Mouse (Mus musculus): ENCODE measurements around the gene Slc25a22.

Slc25a22 gene

GRCm38 (mm10) chr7:141435129-141435855 lies 2.4 kb downstream of the Slc25a22 start:
- no peak for DNase-seq (ENCODE audit: low spot score)

GRCm38 (mm10) chr7:141434464-141434863 lies 3.2 kb downstream of the Slc25a22 start:
- DNase-seq (ENCODE audit: low spot score), result peak; percentile 66

- DNase-seq (ENCODE audit: low spot score), result no peak
Measured at GRCm38 (mm10) chr7:141433517-141434400, 3.9 kb downstream of the Slc25a22 start.

- DNase-seq (ENCODE audit: low spot score), result no peak
Measured at GRCm38 (mm10) chr7:141432741-141433516, 4.8 kb downstream of the Slc25a22 start.

GRCm38 (mm10) chr7:141432186-141432611 lies 5.5 kb downstream of the Slc25a22 start:
- DNase-seq (ENCODE audit: low spot score), result no peak

- no peak for DNase-seq (ENCODE audit: low spot score)
Measured at GRCm38 (mm10) chr7:141431434-141432185, 6.1 kb downstream of the Slc25a22 start.

GRCm38 (mm10) chr7:141430585-141431240 lies 7.0 kb downstream of the Slc25a22 start:
- DNase-seq (ENCODE audit: low spot score), result no peak

- no peak for DNase-seq (ENCODE audit: low spot score)
Measured at GRCm38 (mm10) chr7:141429840-141430584, 7.7 kb downstream of the Slc25a22 start.

- DNase-seq (ENCODE audit: low spot score), result peak; percentile 89
Measured at GRCm38 (mm10) chr7:141429310-141429709, 8.4 kb downstream of the Slc25a22 start, which contains the start of gene Cend1. Gene Cend1, minus strand, starts transcription at chr7:141429491.

GRCm38 (mm10) chr7:141428701-141429100 lies 9.0 kb downstream of the Slc25a22 start:
- DNase-seq (ENCODE audit: low spot score), result no peak

GRCm38 (mm10) chr7:141426948-141427730 lies 10.6 kb downstream of the Slc25a22 start:
- DNase-seq (ENCODE audit: low spot score), result no peak

GRCm38 (mm10) chr7:141423811-141424210 lies 13.9 kb downstream of the Slc25a22 start:
- no peak for DNase-seq (ENCODE audit: low spot score)

- no peak for DNase-seq (ENCODE audit: low spot score)
Measured at GRCm38 (mm10) chr7:141420030-141420702, 17.5 kb downstream of the Slc25a22 start.

- no peak for DNase-seq (ENCODE audit: low spot score)
Measured at GRCm38 (mm10) chr7:141418970-141419369, 18.7 kb downstream of the Slc25a22 start.

- DNase-seq (ENCODE audit: low spot score), result no peak
Measured at GRCm38 (mm10) chr7:141417731-141418681, 19.7 kb downstream of the Slc25a22 start.

GRCm38 (mm10) chr7:141416144-141416841 lies 21.4 kb downstream of the Slc25a22 start:
- no peak for DNase-seq (ENCODE audit: low spot score)
